Mouse (Mus musculus) cerebellum, adult 2 months (tissue): ENCODE measurements around the gene Il16.

Source experiments
- CTCF ChIP-seq: fragments of 200-500 bp; IDR thresholded peaks from 2 replicates; pipeline ENCODE4 v1.5.1; 2011; ENCODE audit warnings: low read depth, mild to moderate bottlenecking, control low read depth, low read length, moderate library complexity, borderline replicate concordance; ENCODE audit not compliant: insufficient read depth
- POLR2A ChIP-seq: fragments of 200-500 bp; IDR thresholded peaks from 2 replicates; pipeline ENCODE4 v1.6.1; 2011; ENCODE audit warnings: low read length, control low read depth, borderline replicate concordance; ENCODE audit not compliant: insufficient read depth

- TF ChIP-seq POLR2A: no peak
- no peak for TF ChIP-seq CTCF
Measured at GRCm38 (mm10) chr7:83627369-83627768, 118.2 kb downstream of the Il16 start.
